Mouse (Mus musculus) bone marrow, adult 2 months (tissue): ENCODE results near the gene Hsph1. TPM values are rescaled to one million over a fixed set of nuclear protein-coding genes. Genes with fewer than 3 reads are reported as not detected.

Experiments used
- H3K27ac ChIP-seq: fragments of 200-500 bp; 2 replicates; pipeline ENCODE4 v1.5.1; 2012; ENCODE audit warnings: low read depth, mild to moderate bottlenecking, control low read depth, inconsistent platforms, low read length; ENCODE audit not compliant: control insufficient read depth, poor library complexity, insufficient read depth
- H3K4me1 ChIP-seq: fragments of 200-500 bp; 2 replicates; pipeline ENCODE4 v1.6.1; 2011; ENCODE audit warnings: low read length; ENCODE audit not compliant: control insufficient read depth, insufficient read depth
- H3K4me3 ChIP-seq: fragments of 200-500 bp; replicated peaks from 2 replicates; pipeline ENCODE3; 2011; ENCODE audit warnings: mild to moderate bottlenecking, low read depth, low read length, control low read depth; ENCODE audit not compliant: control insufficient read depth
- CTCF ChIP-seq: fragments of 200-500 bp; IDR thresholded peaks from 2 replicates; pipeline ENCODE4 v1.5.1; 2011; ENCODE audit warnings: low read length, control low read depth; ENCODE audit not compliant: control insufficient read depth, insufficient read depth
- POLR2A ChIP-seq: fragments of 200-500 bp; IDR thresholded peaks from 2 replicates; pipeline ENCODE4 v1.6.1; 2011; ENCODE audit warnings: low read depth, mild to moderate bottlenecking, control low read depth, low read length, borderline replicate concordance; ENCODE audit not compliant: control insufficient read depth
- WGBS: fragments of 180-500 bp; shearing (Covaris S2); methylation state at CpG from one replicate; pipeline ENCODE4 v1.1.7; 2018; 5-methylcytosine and 5-hydroxymethylcytosine counted together
- polyA plus RNA-seq: library from polyadenylated mRNA; stranded (reverse); fragments of >200 nt; gene quantifications from 2 replicates; pipeline ENCODE4 v1.2.4, GENCODE M21; 2011; ENCODE audit warnings: low replicate concordance; ENCODE audit not compliant: missing spikeins, insufficient read depth, insufficient read length

The Hsph1 gene
- 19.9 and 27.3 TPM in 2 replicates for polyA plus RNA-seq

DNA sequence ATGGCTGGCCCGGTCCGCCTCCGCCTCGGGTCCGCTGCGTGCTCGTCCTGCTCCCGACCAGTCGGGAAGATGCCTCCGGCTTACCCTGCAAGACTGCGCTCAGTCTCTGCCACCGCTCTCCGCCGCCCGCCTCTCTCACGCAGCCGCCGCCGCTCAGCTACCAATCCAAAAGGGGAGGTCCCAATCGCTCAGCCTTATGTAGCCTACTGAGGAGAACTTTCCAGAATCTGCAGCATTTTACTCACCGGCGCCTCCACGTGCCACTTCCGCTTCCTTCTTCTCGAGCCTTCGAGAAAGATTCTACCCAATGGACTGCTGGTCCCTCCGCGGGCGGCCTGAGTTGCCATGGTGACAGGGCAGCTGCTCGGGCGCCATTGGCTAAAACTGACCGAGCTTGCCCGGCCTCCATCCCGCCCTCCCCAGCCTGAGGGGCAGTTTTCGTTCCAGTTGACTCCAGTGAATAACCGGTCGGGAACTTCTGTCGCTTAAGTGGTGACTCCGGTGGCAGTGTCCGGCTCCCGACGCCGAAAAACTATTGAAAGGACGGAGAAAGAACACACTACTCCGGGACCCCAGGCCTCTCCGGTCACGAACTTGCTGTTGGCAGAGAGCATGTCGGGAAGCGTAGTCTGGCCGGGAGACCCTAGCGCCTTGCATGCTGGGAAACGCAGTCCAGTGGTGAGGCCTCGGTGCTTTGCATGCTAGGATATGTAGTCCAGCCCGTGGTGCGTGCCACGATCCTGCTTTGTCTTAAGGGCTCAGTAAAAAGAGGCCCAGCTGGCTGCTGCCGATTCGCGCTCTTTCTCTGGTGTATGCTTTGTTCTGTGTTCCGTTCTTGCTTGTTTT, at the start of gene Hsph1:
Hsph1 (minus strand) TSS at position 302 of the 846 bp plus-strand sequence.
- Histone ChIP-seq H3K4me3 (peak within 1 kb of the TSS; percentile 89), H3K4me1 (no peaks in the 10 kb centered on the region), H3K27ac (peak within 1 kb of the TSS; percentile 48; the same call in 1 of the 2 replicates)
- WGBS, result under 1% methylated on average over 60 of the region's 60 CpGs
- TF ChIP-seq POLR2A (peak; percentile 53; the same call in 1 of the 2 replicates), CTCF (no peak)

DNA sequence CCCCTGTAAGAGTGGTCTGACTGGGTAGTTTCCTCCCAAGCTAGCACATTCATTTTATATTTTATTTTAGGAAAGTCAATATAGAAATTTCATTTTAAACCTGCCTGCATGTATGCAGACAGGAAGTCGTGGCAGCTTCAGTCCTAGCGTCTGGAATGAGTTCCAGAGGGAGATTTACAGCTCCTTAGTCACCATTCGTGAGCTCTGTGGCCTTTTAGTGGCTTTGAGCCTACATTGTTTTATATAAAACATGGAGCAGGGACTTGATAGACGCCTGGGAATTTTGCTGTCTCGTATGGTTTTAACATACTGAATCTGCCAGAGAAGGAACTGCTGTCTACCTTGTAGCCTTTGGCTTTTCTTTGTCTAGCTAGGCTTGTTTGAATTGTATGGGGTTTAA, 44.8 kb upstream of the Hsph1 start:
- H3K27ac ChIP-seq, result no peak overlapping the region
- no peak overlapping the region for H3K4me3 ChIP-seq
- 77% methylated on average over 5 of the region's 5 CpGs for WGBS
- no peak for TF ChIP-seq CTCF
- no peak for TF ChIP-seq POLR2A
- H3K4me1 ChIP-seq, result no peaks in the 10 kb centered on the region; the same call in 1 of the 2 replicates

DNA sequence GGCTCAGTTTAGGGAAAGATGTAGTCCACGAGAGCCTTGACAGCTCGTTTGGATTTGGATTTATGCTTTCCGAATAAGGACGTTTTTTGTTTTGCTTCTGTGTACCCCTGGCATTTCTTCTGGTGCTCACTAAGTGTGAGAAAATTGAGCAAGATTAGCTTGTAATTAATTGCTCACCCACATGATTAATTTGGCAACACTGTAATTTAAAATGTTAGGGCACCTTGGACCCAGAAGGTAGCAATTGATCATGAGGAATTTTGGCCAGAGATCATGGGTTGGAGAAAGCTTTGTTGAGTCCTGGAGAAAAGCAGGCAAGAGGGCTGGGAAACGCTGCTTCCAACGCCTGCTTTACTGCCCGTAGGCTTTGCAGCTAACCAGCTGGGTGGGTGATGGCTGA, 43.7 kb upstream of the Hsph1 start:
- Histone ChIP-seq H3K4me3 (no peak overlapping the region), H3K27ac (no peak overlapping the region), H3K4me1 (no peaks in the 10 kb centered on the region; the same call in 1 of the 2 replicates)
- no peak for TF ChIP-seq POLR2A
- TF ChIP-seq CTCF, result no peak
- WGBS, result 84% methylated on average over 7 of the region's 7 CpGs

DNA sequence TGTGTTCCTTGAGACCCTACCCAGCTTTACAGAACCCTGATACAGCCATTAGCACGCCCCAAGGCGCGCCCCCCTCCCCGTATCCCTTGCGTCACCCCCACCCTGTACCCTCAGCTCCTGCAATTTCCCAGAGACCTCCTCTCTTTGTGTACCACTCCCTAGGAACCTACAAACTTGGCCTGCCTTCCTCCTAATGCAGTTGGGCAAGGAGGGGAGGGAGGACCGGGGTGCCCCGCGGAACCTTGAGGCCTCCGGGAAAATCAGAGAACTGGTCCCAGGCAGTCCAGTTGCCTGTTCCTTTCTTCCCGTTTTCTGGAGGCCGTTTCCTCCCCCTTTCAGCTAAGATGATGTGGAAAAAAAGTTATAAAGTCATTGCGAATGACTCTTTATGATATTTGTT, 43.2 kb upstream of the Hsph1 start:
- H3K4me3 ChIP-seq, result no peak overlapping the region
- no peak overlapping the region for H3K27ac ChIP-seq
- no peaks in the 10 kb centered on the region; the same call in 1 of the 2 replicates for H3K4me1 ChIP-seq
- 33% methylated on average over 12 of the region's 12 CpGs for WGBS
- TF ChIP-seq CTCF, result no peak
- TF ChIP-seq POLR2A, result no peak

DNA sequence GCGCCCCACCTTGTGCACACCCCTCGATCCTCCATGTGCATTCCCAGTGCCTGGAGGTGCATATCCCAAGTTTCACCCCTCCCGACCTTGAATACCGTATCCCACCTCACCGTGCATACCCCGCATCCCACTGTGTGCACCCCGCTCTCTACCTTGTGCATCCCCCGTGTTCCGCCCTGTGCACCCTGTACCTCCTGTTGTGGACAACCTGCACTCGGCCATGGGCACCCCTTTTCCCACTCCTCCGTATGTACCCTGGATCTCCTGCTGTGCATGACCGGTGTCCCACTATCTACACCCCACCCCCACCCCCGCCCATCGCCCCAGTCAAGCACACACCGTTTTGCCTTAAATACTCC, 42.8 kb upstream of the Hsph1 start:
- WGBS, result 9% methylated on average over 15 of the region's 15 CpGs
- no peak for TF ChIP-seq POLR2A
- H3K4me3 ChIP-seq, result peak overlapping the region; percentile 72
- H3K27ac ChIP-seq, result no peak overlapping the region; the same call in 1 of the 2 replicates
- no peaks in the 10 kb centered on the region; the same call in 1 of the 2 replicates for H3K4me1 ChIP-seq

DNA sequence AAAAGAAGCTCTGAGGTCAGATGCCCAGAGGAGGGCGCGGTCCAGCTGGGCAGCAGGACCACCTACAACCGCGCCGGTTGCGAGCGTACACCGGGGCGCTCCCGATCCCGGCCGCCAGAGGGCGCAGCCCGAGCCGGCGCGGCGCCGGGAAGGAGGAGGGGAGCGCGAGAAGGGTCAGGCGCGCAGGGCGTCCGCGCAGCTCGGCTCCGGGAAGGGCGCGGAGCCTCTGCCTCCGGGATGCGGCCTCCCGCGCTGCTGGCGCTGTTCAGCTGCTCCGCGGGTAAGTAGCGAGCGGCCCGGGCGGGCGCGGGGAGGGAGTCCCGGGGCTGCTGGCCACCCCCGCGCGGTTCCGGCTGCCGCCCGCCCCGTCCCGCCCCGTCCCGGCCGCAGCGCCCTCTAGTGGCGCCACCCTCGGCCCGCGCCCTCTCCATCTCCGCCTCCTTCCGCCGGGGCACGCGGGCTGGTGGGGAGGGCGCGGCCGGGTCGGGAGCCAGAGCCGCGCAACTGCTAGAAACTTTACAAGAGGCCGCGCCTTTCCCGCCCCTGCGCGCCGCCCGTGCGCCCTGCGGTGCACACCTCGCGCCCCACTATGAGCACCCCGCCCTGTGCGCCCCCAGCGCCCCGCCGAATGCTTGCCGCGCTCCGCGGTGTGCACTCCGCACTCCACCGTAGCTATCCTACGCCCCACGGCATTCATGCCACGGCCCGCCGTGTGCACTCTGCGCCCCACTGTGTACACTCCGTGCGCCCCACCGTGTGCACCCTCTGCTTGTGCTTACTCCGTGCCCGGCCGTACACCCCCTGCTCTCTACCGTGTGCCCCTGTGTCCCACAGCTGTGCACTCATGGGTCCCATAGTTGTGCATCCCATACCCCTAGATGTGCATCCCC, 42.2 kb upstream of the Hsph1 start, which contains the start of gene B3glct:
B3glct (plus strand) TSS at position 131 of the 890 bp plus-strand sequence.
- Histone ChIP-seq H3K27ac (peak within 1 kb of the TSS; percentile 94), H3K4me1 (no peaks in the 10 kb centered on the region; the same call in 1 of the 2 replicates), H3K4me3 (peak within 1 kb of the TSS; percentile 72)
- under 1% methylated on average over 91 of the region's 106 CpGs for WGBS
- TF ChIP-seq CTCF, result peak; percentile 73
- peak; percentile 32; the same call in 1 of the 2 replicates for TF ChIP-seq POLR2A

DNA sequence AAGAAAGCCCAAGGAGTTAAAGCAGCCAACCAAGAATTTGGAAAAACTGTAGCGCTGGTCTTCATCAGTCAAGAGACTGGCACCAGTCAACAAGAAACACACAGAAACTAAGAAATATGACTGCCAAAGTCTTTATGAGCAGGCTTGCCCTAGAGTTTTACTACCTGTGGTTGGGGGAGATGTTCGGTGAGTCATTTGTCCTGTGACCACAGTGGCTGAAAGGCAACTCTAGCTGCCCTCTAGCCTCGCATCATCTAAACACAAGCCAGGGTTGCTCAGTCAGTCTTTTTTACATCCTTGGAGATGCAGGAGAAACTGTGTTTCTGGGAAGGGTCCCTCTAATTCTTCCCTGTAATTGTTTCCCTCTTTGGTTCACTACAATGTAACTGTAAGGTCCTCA, 41.0 kb upstream of the Hsph1 start:
- 79% methylated on average over 3 of the region's 3 CpGs for WGBS
- H3K27ac ChIP-seq, result no peak overlapping the region
- TF ChIP-seq POLR2A (no peak), CTCF (no peak)

DNA sequence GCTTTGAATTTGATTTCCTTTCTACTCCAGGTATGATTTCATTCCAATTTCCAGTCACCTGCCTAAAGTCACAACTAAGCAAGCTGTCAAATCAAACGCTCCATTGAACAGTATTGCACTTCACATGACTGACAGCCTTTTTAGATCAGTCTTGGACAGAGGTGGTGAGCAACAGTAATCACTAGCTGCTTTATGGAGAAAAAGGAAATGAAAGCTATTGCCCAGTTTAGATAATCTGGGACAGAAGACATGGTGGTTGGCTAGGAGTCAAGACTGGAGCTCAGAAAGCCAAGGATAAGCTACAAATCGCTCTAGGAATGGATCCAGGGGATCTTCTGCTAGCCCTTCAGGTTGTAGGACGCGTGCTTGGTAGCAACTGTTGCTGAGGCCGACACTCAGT, 27.2 kb upstream of the Hsph1 start:
- Histone ChIP-seq H3K4me3 (no peak overlapping the region), H3K4me1 (no peaks in the 10 kb centered on the region), H3K27ac (no peak overlapping the region)
- 81% methylated on average over 5 of the region's 5 CpGs for WGBS
- TF ChIP-seq CTCF (no peak), POLR2A (no peak)

More for the DNA sequence above, 41.0 kb upstream of the Hsph1 start:
- Histone ChIP-seq H3K4me3 (no peak overlapping the region), H3K4me1 (no peaks in the 10 kb centered on the region; the same call in 1 of the 2 replicates)
